Mouse (Mus musculus): Measurements from ENCODE around the gene Dpp6. TPM values are rescaled to one million over a fixed set of nuclear protein-coding genes. Genes with fewer than 3 reads are reported as not detected.

The Dpp6 gene
- total RNA-seq, 2 experiments from 2014 or later = not detected

DNA sequence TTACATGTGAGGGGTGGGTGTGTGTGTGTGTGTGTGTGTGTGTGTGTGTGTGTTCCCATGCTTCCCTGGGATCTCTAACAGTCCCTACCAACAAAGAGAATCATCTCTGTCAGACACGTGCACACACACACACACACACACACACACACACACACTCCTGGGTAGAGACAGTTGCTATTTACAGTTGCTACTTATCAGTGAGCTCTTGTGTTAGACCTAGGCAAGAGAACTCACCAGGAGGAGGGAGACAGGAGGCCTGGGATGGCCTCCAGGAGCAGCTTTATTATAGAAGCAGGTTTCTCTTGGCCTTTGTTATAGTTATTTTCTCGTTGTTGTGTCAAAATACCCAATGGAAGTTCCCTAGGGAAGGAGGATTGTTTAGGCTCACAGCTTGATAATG, 519.7 kb downstream of the Dpp6 start:
- ATAC-seq (replicated peaks; ENCODE audit: low FRiP score, poor library complexity, severe bottlenecking) = no peak

DNA sequence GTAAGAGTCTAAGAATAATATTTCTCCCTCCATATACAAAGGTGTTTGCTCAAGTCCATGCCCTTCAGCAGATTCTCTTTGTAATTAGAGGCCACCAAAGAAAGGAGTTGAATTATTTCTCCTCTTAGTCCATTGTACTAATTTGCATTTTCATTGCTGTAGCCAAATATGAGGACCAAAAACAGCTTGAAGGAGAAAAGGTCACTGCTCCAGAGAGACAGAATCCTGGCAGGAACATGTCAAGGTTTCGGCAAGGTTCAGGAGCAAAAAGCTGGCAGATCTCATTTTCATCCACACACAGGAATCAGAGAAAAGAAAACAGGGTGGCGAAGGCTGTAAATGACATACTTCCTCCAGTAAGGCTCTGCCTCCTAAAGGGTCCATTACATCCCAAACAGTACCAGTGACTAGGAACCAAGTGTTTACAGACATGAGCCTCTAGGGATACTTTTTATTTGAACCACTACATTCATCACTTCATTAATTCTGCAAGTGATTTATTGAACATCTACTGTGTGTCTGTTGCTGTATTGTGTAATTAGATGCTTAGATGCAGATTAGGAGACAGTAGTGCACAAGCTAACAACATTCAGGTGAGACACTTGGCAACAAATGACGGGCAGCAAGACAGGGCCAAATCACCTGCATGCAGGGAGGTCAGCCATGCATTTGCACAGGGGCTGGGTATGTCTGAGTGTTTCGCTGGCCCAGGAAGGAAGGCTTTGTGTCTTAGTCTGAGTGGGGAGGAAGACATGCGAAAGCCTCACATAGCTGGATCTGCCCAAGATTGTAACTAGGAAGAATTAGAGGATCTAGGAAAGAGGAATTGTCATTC, 522.4 kb downstream of the Dpp6 start:
- no peak for ATAC-seq (replicated peaks; ENCODE audit: low FRiP score, poor library complexity, severe bottlenecking)

DNA sequence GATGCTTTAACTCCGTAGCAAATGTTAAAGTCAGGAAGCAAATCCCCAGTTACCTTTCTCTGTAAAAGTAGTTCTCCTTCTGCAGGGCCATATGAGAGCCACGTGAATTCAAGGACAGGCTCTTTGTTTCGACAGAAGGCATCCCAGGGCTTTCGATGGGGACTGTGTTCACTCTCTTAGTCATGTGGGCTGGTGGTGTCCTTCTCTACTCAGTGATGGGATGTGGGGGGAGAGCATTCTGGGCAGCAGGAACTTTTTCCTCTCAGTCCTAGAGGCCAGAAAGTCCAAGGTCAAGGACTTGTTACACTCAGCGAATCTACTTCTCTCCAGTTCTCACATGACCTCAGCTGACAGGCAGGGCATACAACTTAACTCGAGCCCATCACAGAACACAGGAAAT, 525.3 kb downstream of the Dpp6 start:
- no peak for ATAC-seq (replicated peaks; ENCODE audit: low FRiP score, poor library complexity, severe bottlenecking)

DNA sequence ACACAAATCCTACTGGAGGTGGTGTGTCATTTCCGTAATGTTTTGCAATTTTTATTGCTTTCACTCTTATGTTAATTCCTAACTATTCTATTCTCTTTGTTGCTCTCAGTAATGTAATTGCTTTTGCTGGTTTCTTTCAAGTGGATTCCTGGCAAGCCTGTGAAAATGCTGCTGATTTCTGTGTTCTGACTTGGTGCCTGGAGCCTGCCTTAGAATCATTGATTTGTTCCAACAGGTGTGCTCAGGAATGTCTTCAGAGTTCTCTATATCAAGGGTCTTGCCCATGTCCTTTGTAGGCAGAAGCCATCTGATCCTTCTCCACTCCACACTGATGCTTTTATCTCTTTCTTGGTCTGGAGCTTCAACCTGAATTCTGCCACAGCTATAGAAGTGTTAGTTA, 526.6 kb downstream of the Dpp6 start:
- no peak for ATAC-seq (replicated peaks; ENCODE audit: low FRiP score, poor library complexity, severe bottlenecking)

DNA sequence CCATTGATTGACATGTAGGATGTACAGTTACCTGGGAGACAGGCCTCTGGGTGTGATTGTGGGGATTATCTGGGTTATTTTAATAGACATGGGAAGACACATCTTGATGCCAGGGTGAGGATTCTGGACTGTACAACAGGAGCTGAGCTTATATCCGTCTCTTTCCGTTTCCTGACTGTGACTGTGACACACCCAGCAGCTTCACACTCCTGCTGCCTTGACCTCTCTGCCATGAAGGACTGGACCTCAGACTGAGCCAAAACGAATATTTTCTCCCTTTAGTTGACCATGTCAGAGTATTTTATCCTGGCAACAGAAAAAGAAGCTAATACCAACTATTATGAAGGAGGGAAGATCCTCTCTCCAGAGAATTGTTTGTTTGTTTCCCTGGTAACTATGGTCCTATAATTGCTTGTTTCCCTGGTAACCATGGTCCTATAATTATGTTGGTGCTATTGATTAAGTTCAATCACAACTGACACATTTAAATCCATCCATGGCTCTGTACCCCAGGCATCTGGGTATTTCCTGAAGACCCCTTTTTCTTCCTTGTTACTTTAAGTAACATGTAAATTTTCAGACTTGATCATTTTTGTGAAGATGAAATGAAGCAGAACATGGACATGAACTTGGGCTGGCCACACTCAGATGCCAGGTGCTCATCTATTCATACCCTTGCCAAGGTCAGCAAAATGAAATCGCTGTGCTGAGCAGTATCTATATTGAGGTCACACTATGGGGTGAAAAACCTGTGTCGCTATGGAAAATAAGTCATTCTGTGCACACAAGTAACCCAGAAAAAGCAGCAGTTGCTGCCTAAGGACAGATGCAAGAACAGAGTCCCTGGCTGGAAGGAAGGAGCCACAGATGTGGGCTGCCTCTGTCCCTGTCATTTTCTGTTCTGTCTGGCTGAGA, 531.4 kb downstream of the Dpp6 start:
- ATAC-seq (replicated peaks; ENCODE audit: low FRiP score, poor library complexity, severe bottlenecking) = no peak

DNA sequence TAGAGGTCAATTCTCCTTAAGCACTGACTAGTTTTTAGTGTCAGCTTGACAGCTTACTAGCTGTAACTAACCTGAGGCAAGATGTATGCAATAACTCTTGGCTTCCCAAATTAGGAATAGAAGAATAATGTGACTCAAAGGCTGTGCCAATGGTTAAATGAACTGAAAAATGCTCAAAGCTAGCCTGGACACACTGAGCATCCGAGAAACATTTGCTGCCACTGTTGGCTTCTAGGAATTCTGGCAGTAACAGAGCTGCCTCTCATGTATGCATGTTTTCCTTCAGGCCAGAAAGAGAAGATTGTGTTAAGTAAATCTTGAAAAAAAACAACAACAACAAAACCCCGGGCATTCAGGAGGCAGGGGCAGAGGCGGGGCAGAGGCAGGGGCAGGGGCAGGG, 540.6 kb downstream of the Dpp6 start:
- no peak for ATAC-seq (replicated peaks; ENCODE audit: low FRiP score, poor library complexity, severe bottlenecking)

DNA sequence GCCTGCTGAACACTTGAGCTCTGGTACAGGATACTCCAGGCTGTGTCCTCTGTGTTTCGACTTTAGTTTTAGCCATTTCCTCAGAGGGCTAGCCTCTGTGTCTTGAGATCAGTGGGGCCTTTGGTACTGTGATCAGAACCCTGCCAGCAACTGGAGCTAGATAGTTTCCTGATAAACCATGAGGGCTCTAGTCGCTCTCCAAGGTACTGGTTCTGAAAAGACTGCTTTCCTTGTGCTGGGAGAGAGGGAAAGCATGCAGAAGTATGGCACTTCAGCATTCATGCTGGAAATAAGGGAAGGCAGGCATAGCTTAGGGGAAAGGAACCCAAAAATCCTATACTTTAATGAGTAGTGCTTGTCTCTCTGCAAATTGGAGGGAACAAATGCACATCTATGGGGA, 548.9 kb downstream of the Dpp6 start:
- no peak for ATAC-seq (replicated peaks; ENCODE audit: low FRiP score, poor library complexity, severe bottlenecking)

DNA sequence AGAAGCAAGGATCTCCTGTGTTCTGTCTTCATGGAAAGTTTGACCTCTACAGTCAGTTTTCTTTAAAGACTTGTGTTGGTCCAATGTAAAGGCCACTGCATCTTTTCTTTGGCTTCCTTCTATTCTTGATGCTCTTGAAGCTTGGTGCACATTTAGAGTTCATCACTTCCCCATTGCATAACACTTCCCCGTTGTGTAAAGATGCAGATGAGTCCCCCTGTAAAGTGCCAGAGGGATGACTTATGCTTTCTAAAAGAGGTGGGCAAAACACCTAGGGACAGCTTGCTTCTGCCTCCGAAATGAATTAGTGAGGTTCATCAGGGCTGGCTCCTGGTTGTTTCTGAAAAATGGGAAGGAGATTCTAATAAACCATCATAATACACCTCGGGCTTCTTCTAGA, 553.8 kb downstream of the Dpp6 start:
- ATAC-seq (replicated peaks; ENCODE audit: low FRiP score, poor library complexity, severe bottlenecking) = no peak

DNA sequence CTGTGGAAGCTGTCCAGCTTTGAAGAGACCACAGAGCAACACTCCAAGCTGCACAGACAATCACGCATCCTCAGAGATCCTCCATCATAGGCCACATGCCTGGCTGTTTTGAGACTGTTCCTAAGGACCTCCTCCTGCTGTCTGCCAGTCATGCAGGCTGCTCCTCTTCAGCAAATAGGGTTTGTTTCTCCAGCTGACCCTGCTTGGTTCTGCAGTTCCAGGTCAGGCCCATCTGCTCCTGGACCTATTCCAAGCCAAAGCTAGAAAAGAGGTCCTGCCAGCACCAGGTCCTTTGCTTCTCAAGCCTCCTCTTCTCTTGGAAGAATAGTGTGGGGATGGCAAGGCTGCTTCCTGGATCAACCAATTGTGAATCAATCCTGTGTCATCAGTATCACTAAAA, 556.9 kb downstream of the Dpp6 start:
- ATAC-seq (replicated peaks; ENCODE audit: low FRiP score, poor library complexity, severe bottlenecking) = no peak

DNA sequence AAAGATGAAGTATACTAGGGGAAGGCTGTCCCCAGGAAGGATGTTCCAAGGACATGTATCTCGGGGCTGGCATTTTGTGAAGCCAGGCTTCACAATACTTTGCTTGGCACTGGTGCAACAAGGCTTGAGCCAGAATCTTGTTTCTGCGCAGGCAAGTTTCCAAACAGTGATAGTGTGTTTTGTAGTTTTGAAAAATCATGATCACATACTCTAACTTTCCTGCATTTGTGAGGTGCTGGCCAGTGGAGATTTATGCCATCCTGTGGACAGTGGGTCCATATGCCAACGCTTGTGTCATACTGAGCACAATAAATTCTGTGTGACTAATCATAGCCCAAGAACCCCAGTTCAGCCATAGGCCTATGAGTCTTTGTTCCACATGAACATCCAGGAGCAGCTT, 558.8 kb downstream of the Dpp6 start:
- ATAC-seq (replicated peaks; ENCODE audit: low FRiP score, poor library complexity, severe bottlenecking) = no peak

DNA sequence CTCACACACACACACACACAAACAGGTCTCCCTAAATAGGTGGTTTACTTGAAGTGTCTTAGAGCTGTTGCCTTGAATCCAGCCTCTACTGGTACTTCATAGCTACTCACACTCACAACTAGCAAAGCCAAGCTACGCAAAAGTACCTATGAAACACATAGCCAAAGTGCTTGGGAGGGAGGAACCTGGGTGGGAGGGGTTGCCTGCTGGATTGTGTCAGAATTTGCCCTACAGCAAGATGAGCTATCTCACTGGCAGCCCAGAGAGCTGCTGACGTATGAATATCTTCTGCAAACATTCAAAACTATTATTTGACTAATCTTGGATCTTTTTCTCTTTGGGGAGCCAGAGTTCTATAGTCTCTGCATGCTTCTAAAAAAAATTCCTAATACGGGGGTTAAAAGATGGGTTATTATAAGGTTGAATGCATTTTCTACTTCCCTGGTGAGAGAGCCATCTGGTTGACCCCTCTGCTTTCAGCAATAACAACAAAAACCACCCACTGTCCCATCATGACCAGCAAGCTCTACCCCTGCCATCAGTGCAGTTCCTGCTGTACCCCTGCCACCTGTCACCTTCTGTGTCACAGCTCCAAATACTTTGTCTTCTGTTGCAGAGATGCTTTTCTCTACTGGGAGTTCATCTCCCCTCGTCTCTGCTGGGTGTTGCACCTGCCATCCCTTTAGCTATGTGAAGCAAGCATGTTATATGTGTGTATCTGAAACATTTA, 563.8 kb downstream of the Dpp6 start:
- no peak for ATAC-seq (replicated peaks; ENCODE audit: low FRiP score, poor library complexity, severe bottlenecking)

DNA sequence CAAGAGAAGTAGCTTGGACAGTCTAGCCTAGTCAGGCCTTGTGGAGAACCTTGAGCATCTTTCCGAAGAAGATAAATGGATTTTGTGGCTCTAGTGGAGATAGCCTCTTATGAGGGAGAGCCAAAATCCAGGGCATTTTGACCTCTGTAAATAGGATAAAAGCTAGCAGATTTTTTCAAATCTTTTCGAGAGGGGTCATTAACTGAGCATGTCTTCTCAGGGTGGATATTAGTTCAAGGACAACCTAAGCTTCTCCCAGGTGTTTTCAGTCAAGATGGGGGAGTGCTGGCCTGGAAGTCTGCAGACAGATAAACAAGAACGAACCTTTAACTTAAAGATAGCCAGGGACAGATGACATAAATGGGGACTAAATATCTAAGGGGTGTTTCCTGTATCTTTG, 581.4 kb downstream of the Dpp6 start:
- no peak for ATAC-seq (replicated peaks; ENCODE audit: low FRiP score, poor library complexity, severe bottlenecking)

DNA sequence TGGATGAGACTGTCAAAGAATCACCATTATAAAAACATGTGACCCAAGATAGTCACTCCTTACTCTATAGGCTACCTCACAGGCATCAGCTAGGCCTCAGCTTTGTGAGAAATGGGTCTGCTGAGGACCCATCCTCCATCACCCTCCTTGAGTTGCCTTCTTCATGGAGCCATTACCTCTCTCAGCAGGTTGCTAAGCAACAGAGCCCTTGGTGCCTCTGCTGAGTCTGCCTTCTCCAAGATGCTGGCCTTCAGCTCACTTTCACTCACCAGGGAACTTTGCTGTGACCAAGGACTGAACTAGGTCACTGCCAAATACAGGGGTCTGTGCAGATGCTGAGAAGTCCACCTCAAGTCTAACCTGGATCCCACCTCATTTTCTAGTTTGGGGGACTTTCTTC, 582.1 kb downstream of the Dpp6 start:
- ATAC-seq (replicated peaks; ENCODE audit: low FRiP score, poor library complexity, severe bottlenecking) = no peak

DNA sequence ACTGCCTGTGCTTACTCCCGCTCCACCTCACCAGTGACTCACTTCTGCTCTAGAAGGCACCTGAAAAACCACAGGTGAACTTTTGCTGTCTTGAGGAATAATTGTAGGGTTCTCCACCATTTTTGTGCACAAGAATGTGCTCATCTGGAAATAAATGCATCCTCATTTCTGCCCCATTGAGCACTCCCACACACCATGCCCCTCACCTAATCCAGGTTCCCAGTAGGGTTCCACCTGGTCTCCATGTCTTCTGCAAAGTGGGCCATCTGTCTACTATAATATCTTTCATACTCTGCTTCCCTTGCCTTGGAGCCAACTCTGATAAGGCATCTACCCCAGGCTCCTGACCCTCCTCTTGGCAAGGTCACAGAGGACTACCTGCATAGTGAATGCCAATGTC, 585.6 kb downstream of the Dpp6 start:
- no peak for ATAC-seq (replicated peaks; ENCODE audit: low FRiP score, poor library complexity, severe bottlenecking)

DNA sequence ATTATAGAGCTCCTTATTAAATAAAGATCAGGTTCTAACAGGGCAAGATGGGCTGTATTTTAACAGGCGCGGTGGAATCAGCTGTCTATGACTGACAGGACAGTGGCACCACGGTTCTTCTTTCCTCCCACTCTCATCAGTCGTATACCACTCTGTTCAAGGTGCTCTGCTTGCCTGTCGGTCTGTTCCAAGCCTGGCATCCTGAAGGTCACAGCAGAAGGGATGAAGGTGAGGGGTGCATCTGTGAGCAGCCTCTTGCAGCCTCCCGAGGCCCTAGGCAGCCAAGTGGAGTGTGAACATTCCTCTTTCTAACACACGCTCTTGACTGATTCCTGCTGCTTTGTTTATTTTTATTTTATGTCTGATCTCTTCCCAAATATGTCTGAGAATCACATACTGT, 591.9 kb downstream of the Dpp6 start:
- no peak for ATAC-seq (replicated peaks; ENCODE audit: low FRiP score, poor library complexity, severe bottlenecking)

DNA sequence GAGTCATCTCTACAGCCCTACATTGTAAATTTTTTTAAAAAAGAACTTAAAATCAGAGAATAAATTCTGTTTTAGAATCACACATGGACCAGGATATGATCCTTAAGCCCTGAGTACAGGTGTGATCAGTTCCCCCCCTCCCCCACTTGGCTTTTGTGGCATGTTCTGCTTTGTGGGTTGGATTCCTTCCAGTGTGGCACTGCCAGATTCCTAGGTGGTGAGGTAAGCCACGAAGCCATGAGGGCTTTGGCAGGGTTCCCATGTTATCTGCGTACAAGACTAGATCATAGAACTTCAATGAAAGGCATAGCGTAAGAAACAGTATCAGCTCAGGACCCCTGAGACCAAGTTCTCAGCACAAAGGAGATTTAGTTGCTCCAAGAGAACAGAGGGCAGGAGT, 596.0 kb downstream of the Dpp6 start:
- no peak for ATAC-seq (replicated peaks; ENCODE audit: low FRiP score, poor library complexity, severe bottlenecking)

DNA sequence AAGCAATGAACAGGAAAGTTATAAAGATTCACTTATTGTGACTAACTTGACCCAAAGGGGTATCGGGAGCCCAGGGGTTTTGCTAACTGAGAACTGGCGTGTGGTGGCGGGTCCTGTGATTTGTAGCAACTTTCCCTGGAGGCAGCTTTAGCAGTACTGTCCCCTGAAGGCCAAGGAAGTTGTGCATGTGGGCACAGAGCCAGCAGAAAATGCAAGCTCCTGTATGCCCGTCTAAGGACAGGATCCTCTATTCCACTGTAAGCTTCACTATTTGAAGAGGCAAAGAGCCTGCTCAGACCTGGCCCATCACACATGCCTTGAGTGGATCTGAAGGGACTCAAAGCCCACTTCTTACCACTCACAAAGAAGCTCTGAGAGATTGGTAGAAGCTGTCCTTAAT, 598.5 kb downstream of the Dpp6 start:
- ATAC-seq (replicated peaks; ENCODE audit: low FRiP score, poor library complexity, severe bottlenecking) = no peak

DNA sequence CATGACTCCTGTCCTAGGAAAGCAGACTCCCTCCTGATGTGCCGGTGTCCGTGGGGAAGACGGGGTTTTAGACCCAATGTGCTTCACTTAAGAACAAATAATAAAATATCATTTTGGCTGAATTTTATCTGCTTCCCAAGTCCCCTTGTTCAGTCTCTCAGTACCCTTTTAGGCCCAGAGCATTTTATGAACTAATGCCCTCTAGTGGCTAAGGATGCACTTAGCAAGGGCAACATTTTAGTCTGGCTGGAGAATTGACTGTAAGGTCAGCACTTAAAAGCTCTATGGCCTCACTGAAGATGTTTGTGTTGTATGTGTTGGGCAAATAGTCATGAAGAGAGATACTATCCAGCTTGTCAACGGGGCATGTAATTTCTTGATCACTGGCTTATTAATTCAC, 599.6 kb downstream of the Dpp6 start:
- ATAC-seq (replicated peaks; ENCODE audit: low FRiP score, poor library complexity, severe bottlenecking) = no peak

DNA sequence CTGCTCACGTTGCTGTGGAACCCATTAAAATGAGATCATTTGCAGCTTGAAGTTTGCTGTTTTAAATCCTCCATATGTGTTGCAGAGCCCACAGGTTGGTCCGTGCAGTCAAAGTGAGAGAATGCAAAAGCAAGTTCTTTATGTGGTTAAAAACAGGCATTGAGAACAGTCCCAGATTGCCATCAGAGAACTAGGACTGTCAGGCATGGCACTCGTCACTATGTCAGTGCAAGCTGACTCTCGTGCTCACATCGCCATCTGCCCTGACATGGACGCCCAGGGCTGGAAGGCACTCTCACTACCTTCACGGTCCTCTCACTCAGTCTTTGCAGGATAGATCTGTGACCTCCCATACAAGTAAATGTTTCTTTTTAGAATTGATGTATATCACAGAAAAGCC, 600.4 kb downstream of the Dpp6 start:
- ATAC-seq (replicated peaks; ENCODE audit: low FRiP score, poor library complexity, severe bottlenecking) = no peak

DNA sequence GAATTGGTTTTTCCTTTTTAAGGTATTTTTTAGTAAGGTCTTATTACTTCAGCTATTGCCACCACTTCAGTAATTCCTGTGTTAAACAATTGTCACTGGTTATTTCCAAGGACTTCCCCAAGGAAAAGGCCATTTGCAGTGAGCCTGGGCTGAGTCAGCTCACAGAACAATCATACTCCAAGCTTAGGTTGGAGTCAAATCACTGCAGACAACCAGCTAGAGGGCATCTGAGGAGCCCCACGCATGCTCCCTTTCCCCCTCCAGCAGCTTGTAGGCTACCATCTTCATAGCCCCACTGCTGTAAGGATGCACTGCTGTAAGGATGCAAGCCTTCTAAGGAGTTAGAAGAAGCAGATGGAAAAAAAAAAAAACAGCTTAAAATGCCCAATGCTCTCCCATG, 601.9 kb downstream of the Dpp6 start:
- ATAC-seq (replicated peaks; ENCODE audit: low FRiP score, poor library complexity, severe bottlenecking) = no peak
